ENCODE assay signal across 19 mouse cellular contexts in genomic region chr1:118822258-118822657, GRCm38 (mm10).
DNase-seq lines count a peak whose midpoint lies in the region; ATAC-seq and TF ChIP-seq lines count a peak whose summit lies in the region.
"Had no signal": no experiment of that assay in that cellular context is flagged by ENCODE, and none has a peak within 500 bp of the region (broad histone marks: within the 10 kb centered on the region; RNA-seq: fewer than 3 reads in every experiment).

No protein-coding gene starts in this region.

- H3K9ac ChIP-seq in kidney, postnatal 0 days (ENCODE audit: low read depth, low read length) = no peak overlapping the region
- H3K9ac ChIP-seq: embryonic facial prominence, embryonic 12.5 days; heart, embryonic 13.5 days; limb, embryonic 12.5 days; lung, embryonic 15.5 days; neural tube, embryonic 13.5 days had no signal

- TF ChIP-seq CTCF in kidney, postnatal 0 days (IDR thresholded peaks at IDR 0.05; ENCODE audit: low read depth) = peak; percentile 50
- peak; percentile 13; the same call in 1 of the 2 replicates for TF ChIP-seq CTCF in testis, adult 2 months (IDR thresholded peaks at IDR 0.05; ENCODE audit: control insufficient read depth, insufficient read depth, insufficient replicate concordance, low read depth, low read length)

- DNase-seq in embryo, embryonic 10.5 days (ENCODE audit: low spot score) = peak; percentile 21
- no peak for DNase-seq in embryo, embryonic 11 days
- no peak for DNase-seq in kidney, postnatal 0 days (ENCODE audit: low spot score)
- no peak for DNase-seq in kidney, postnatal 10 days
- DNase-seq in testis, postnatal 14 days (ENCODE audit: low spot score) = no peak
- no peak for DNase-seq in urinary bladder, postnatal 10 days (ENCODE audit: low spot score)
- DNase-seq: adrenal gland, postnatal 36 days; gastrocnemius, postnatal 25 days; kidney, adult 18-20 months; kidney, postnatal 36 days; right cerebral cortex, postnatal 4 days had no signal

- H3K27ac ChIP-seq in kidney, postnatal 0 days = no peak overlapping the region
- H3K27ac ChIP-seq in testis, adult 2 months (ENCODE audit: control insufficient read depth, insufficient read depth, low read depth, low read length) = no peak overlapping the region
- H3K27ac ChIP-seq: embryonic facial prominence, embryonic 12.5 days; heart, embryonic 13.5 days; limb, embryonic 12.5 days; lung, embryonic 15.5 days; neural tube, embryonic 13.5 days had no signal

- ATAC-seq in kidney, postnatal 0 days (replicated peaks; ENCODE audit: low FRiP score, low read depth) = no peak
- no peak for ATAC-seq in cerebellum, adult (ENCODE audit: insufficient number of reproducible peaks, low FRiP score, low TSS enrichment)

- 95% methylated on average over 2 of the region's 2 CpGs for WGBS in kidney, postnatal 0 days

- H3K4me3 ChIP-seq in kidney, postnatal 0 days (replicated peaks; ENCODE audit: low read depth, low read length) = no peak overlapping the region
- H3K4me3 ChIP-seq in testis, adult 2 months (ENCODE audit: control insufficient read depth, low read depth, low read length) = no peak overlapping the region
- H3K4me3 ChIP-seq: embryonic facial prominence, embryonic 12.5 days; heart, embryonic 13.5 days; limb, embryonic 12.5 days; lung, embryonic 15.5 days; megakaryocyte, embryonic 14.5 days; neural tube, embryonic 13.5 days had no signal

- no peaks in the 10 kb centered on the region for H3K27me3 ChIP-seq in kidney, postnatal 0 days (ENCODE audit: insufficient read depth, low read length)
- H3K27me3 ChIP-seq in testis, adult 2 months (ENCODE audit: control insufficient read depth, insufficient read depth, low read length) = no peaks in the 10 kb centered on the region
- H3K27me3 ChIP-seq: embryonic facial prominence, embryonic 12.5 days; heart, embryonic 13.5 days; limb, embryonic 12.5 days; lung, embryonic 15.5 days; neural tube, embryonic 13.5 days had no signal

- H3K4me1 ChIP-seq in kidney, postnatal 0 days (replicated peaks; ENCODE audit: insufficient read depth, low read length) = peaks cover 4% of the 10 kb centered on the region
- peaks cover 2% of the 10 kb centered on the region; the same call in 1 of the 2 replicates for H3K4me1 ChIP-seq in testis, adult 2 months (ENCODE audit: control insufficient read depth, insufficient read depth, low read length)
- H3K4me1 ChIP-seq: embryonic facial prominence, embryonic 12.5 days; lung, embryonic 15.5 days; megakaryocyte, embryonic 14.5 days had no signal

- TF ChIP-seq POLR2A in testis, adult 2 months (IDR thresholded peaks at IDR 0.05; ENCODE audit: control insufficient read depth, low read depth, low read length) = no peak

- H3K36me3 ChIP-seq in kidney, postnatal 0 days (ENCODE audit: insufficient read depth, low read length) = no peaks in the 10 kb centered on the region
- no peaks in the 10 kb centered on the region for H3K36me3 ChIP-seq in testis, adult 2 months (ENCODE audit: control insufficient read depth, insufficient read depth, low read length)
- H3K36me3 ChIP-seq: embryonic facial prominence, embryonic 12.5 days; heart, embryonic 13.5 days; limb, embryonic 12.5 days; lung, embryonic 15.5 days; neural tube, embryonic 13.5 days had no signal

- no peaks in the 10 kb centered on the region for H3K9me3 ChIP-seq in kidney, postnatal 0 days (replicated peaks; ENCODE audit: low read length)
- H3K9me3 ChIP-seq: neural tube, embryonic 13.5 days had no signal

- H3K4me2 ChIP-seq in kidney, postnatal 0 days (ENCODE audit: low read length) = no peak overlapping the region
- H3K4me2 ChIP-seq: embryonic facial prominence, embryonic 12.5 days; heart, embryonic 13.5 days; limb, embryonic 12.5 days; lung, embryonic 15.5 days; neural tube, embryonic 13.5 days had no signal
